Mouse (Mus musculus): ENCODE results near the gene Oaz3. TPM values are rescaled to one million over a fixed set of nuclear protein-coding genes. Genes with fewer than 3 reads are reported as not detected.

Gene Oaz3
- polyA plus RNA-seq, 1 experiment = 0.08 TPM

- no peak for TF ChIP-seq CEBPB (IDR thresholded peaks at IDR 0.05; ENCODE audit: low read depth)
- TF ChIP-seq USF1 (IDR thresholded peaks at IDR 0.05; ENCODE audit: low read depth) = no peak
- TF ChIP-seq FOSL1 (IDR thresholded peaks at IDR 0.05; ENCODE audit: insufficient read depth, low read length, poor library complexity, severe bottlenecking) = no peak
- no peak for TF ChIP-seq MAX (IDR thresholded peaks at IDR 0.05)
- no peak for TF ChIP-seq CTCF (IDR thresholded peaks at IDR 0.05; ENCODE audit: control insufficient read depth, insufficient read depth, insufficient read length)
- no peak for TF ChIP-seq MYOG (IDR thresholded peaks at IDR 0.05; ENCODE audit: control insufficient read depth, extremely low read depth, insufficient read length)
- TF ChIP-seq MYOD1 (IDR thresholded peaks at IDR 0.05; ENCODE audit: control insufficient read depth, insufficient read length, low read depth) = no peak
- Histone ChIP-seq H3K36me3 (ENCODE audit: control insufficient read depth, insufficient read depth) (no peaks in the 10 kb centered on the region), H3K27me3 (ENCODE audit: control insufficient read depth, insufficient read depth, insufficient read length) (peaks cover 14% of the 10 kb centered on the region), H3K79me2 (ENCODE audit: control insufficient read depth, insufficient read depth) (no peaks in the 10 kb centered on the region), H3ac (ENCODE audit: control insufficient read depth, insufficient read length, low read depth) (no peak overlapping the region), H3K79me3 (ENCODE audit: low read depth) (no peaks in the 10 kb centered on the region), H3K4me3 (ENCODE audit: insufficient read depth, poor library complexity, severe bottlenecking) (no peak overlapping the region)
Observed at GRCm38 (mm10) chr3:94405561-94405960, 38.2 kb downstream of the Oaz3 start.

DNA sequence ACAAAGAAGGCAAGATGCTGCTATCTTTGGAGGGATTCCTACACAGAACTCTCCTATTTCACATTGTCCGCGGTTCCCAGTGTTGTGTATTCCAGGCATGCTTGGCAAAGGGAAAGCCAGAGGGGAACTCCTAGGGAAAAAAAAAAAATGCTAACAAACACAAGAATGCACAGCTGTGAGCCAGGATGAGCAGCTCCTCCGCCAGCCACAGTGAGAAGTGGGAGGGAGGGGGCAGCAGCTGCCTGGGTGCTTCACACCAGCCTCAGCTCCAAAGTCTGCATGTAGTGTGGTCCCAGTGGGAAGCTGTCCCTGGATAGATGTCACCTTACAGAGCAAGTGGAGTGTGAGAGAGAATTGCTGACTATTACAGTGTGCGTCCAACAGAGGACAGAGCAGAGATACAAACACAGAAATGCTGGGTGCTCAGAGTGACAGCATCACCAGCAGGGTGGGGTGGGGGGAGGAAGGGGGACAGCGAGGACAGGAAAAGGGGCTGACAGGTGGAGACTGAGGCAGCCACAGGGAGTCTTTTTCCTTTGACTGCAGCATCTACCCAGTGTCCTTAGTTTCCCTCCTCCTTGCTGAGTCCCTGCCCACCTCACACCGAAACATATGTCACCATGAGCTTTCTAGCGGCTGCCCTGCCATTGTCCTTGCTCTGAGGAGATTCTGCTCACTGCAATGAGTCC lies 39.2 kb downstream of the Oaz3 start:
- Histone ChIP-seq H3K4me3 (ENCODE audit: insufficient read depth, poor library complexity, severe bottlenecking) (no peak overlapping the region), H3K79me3 (ENCODE audit: low read depth) (no peaks in the 10 kb centered on the region), H3K79me2 (ENCODE audit: control insufficient read depth, insufficient read depth) (no peaks in the 10 kb centered on the region), H3ac (ENCODE audit: control insufficient read depth, insufficient read length, low read depth) (peak overlapping the region; percentile 13), H3K27me3 (ENCODE audit: control insufficient read depth, insufficient read depth, insufficient read length) (peaks cover 19% of the 10 kb centered on the region), H3K36me3 (ENCODE audit: control insufficient read depth, insufficient read depth) (no peaks in the 10 kb centered on the region)
- no peak for TF ChIP-seq MYOD1 (IDR thresholded peaks at IDR 0.05; ENCODE audit: control insufficient read depth, insufficient read length, low read depth)
- TF ChIP-seq CTCF (IDR thresholded peaks at IDR 0.05; ENCODE audit: control insufficient read depth, insufficient read depth, insufficient read length) = no peak
- TF ChIP-seq FOSL1 (IDR thresholded peaks at IDR 0.05; ENCODE audit: insufficient read depth, low read length, poor library complexity, severe bottlenecking) = no peak
- no peak for TF ChIP-seq MAX (IDR thresholded peaks at IDR 0.05)
- TF ChIP-seq USF1 (IDR thresholded peaks at IDR 0.05; ENCODE audit: low read depth) = no peak
- no peak for TF ChIP-seq MYOG (IDR thresholded peaks at IDR 0.05; ENCODE audit: control insufficient read depth, extremely low read depth, insufficient read length)
- TF ChIP-seq CEBPB (IDR thresholded peaks at IDR 0.05; ENCODE audit: low read depth) = no peak

DNA sequence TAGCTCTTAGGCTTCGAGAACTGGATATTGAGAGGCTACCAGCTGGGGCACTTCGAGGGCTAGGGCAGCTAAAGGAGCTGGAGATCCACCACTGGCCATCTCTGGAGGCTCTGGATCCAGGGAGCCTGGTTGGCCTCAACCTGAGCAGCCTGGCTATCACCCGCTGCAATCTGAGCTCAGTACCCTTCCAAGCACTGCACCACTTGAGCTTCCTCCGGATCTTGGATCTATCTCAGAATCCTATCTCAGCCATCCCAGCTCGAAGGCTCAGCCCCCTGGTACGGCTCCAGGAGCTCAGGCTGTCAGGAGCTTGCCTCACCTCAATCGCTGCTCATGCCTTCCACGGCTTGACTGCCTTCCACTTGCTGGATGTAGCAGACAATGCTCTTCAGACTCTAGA lies 41.3 kb downstream of the Oaz3 start:
- Histone ChIP-seq H3ac (ENCODE audit: control insufficient read depth, insufficient read length, low read depth) (no peak overlapping the region), H3K27me3 (ENCODE audit: control insufficient read depth, insufficient read depth, insufficient read length) (peaks cover 31% of the 10 kb centered on the region), H3K79me2 (ENCODE audit: control insufficient read depth, insufficient read depth) (no peaks in the 10 kb centered on the region), H3K4me3 (ENCODE audit: insufficient read depth, poor library complexity, severe bottlenecking) (no peak overlapping the region), H3K79me3 (ENCODE audit: low read depth) (no peaks in the 10 kb centered on the region), H3K36me3 (ENCODE audit: control insufficient read depth, insufficient read depth) (no peaks in the 10 kb centered on the region)
- TF ChIP-seq CTCF (IDR thresholded peaks at IDR 0.05; ENCODE audit: control insufficient read depth, insufficient read depth, insufficient read length) (no peak), MYOG (IDR thresholded peaks at IDR 0.05; ENCODE audit: control insufficient read depth, extremely low read depth, insufficient read length) (no peak), FOSL1 (IDR thresholded peaks at IDR 0.05; ENCODE audit: insufficient read depth, low read length, poor library complexity, severe bottlenecking) (no peak), USF1 (IDR thresholded peaks at IDR 0.05; ENCODE audit: low read depth) (no peak), MAX (IDR thresholded peaks at IDR 0.05) (no peak), CEBPB (IDR thresholded peaks at IDR 0.05; ENCODE audit: low read depth) (no peak), MYOD1 (IDR thresholded peaks at IDR 0.05; ENCODE audit: control insufficient read depth, insufficient read length, low read depth) (no peak)

- Histone ChIP-seq H3K79me2 (ENCODE audit: control insufficient read depth, insufficient read depth) (no peaks in the 10 kb centered on the region), H3K27me3 (ENCODE audit: control insufficient read depth, insufficient read depth, insufficient read length) (peaks cover 41% of the 10 kb centered on the region), H3K79me3 (ENCODE audit: low read depth) (no peaks in the 10 kb centered on the region), H3K36me3 (ENCODE audit: control insufficient read depth, insufficient read depth) (no peaks in the 10 kb centered on the region), H3K4me3 (ENCODE audit: insufficient read depth, poor library complexity, severe bottlenecking) (no peak overlapping the region), H3ac (ENCODE audit: control insufficient read depth, insufficient read length, low read depth) (no peak overlapping the region)
- TF ChIP-seq FOSL1 (IDR thresholded peaks at IDR 0.05; ENCODE audit: insufficient read depth, low read length, poor library complexity, severe bottlenecking) = no peak
- no peak for TF ChIP-seq USF1 (IDR thresholded peaks at IDR 0.05; ENCODE audit: low read depth)
- TF ChIP-seq MYOD1 (IDR thresholded peaks at IDR 0.05; ENCODE audit: control insufficient read depth, insufficient read length, low read depth) = no peak
- TF ChIP-seq MAX (IDR thresholded peaks at IDR 0.05) = no peak
- TF ChIP-seq CTCF (IDR thresholded peaks at IDR 0.05; ENCODE audit: control insufficient read depth, insufficient read depth, insufficient read length) = no peak
- no peak for TF ChIP-seq MYOG (IDR thresholded peaks at IDR 0.05; ENCODE audit: control insufficient read depth, extremely low read depth, insufficient read length)
- no peak for TF ChIP-seq CEBPB (IDR thresholded peaks at IDR 0.05; ENCODE audit: low read depth)
Observed at GRCm38 (mm10) chr3:94399663-94400310, 43.9 kb downstream of the Oaz3 start.

DNA sequence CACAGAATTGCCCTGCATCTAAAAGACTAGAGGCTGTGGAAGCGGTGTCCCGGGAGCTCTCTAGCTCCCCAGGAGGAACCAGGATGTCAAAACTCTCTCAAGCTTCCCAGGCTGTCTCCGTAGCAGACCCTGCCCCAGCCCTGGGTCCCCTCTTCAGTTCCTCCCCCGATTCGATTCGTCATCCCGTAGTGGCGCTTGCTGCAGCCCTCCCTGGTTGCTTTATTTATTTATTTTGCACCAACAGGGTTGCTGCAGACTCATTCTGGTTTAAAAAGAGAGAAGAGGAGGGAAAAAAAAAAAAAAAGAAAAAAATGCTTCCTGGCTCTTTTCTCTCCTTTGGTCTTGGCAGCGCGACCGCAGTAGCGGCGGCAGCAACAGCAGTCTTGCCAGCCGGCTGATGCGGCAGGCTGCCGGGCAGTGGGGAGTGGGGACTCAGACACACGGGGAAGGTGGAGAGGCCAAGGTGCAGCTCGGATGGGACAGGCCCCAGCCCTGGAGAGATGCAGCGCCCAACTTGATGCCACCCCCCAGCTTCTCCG lies 44.7 kb downstream of the Oaz3 start:
- Histone ChIP-seq H3ac (ENCODE audit: control insufficient read depth, insufficient read length, low read depth) (no peak overlapping the region), H3K27me3 (ENCODE audit: control insufficient read depth, insufficient read depth, insufficient read length) (peaks cover 41% of the 10 kb centered on the region), H3K79me3 (ENCODE audit: low read depth) (no peaks in the 10 kb centered on the region), H3K36me3 (ENCODE audit: control insufficient read depth, insufficient read depth) (no peaks in the 10 kb centered on the region), H3K4me3 (ENCODE audit: insufficient read depth, poor library complexity, severe bottlenecking) (no peak overlapping the region), H3K79me2 (ENCODE audit: control insufficient read depth, insufficient read depth) (no peaks in the 10 kb centered on the region)
- TF ChIP-seq USF1 (IDR thresholded peaks at IDR 0.05; ENCODE audit: low read depth) (no peak), FOSL1 (IDR thresholded peaks at IDR 0.05; ENCODE audit: insufficient read depth, low read length, poor library complexity, severe bottlenecking) (no peak), MAX (IDR thresholded peaks at IDR 0.05) (no peak), MYOD1 (IDR thresholded peaks at IDR 0.05; ENCODE audit: control insufficient read depth, insufficient read length, low read depth) (no peak), CEBPB (IDR thresholded peaks at IDR 0.05; ENCODE audit: low read depth) (no peak), CTCF (IDR thresholded peaks at IDR 0.05; ENCODE audit: control insufficient read depth, insufficient read depth, insufficient read length) (no peak), MYOG (IDR thresholded peaks at IDR 0.05; ENCODE audit: control insufficient read depth, extremely low read depth, insufficient read length) (no peak)
